Mouse (Mus musculus): ENCODE data around the gene Gse1.

DNA sequence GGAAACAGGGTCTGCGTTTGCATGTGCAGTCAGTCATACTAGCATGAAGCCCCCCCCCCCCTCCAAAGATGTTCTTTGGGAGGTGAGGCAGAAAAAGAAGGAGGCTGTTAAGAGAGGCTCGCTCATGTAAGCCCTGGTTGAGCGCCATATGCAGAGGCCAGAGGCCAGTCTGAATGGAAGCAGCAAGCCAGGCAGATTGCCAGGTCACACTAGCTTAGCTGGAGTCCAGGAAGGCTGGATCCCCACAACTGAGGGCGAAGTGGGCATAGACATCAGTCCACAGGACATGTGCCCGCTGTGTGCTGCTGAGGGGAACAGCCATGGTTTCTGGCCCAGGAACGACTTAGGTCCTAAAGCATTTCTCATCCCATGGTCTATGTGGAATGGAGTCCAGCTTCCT lies 160.0 kb downstream of the Gse1 start:
- TF ChIP-seq CTCF (conservative IDR thresholded peaks at IDR 0.05; ENCODE audit: insufficient read depth, insufficient read length, low read depth, low read length) = no peak
- TF ChIP-seq POLR2A (IDR thresholded peaks at IDR 0.05; ENCODE audit: low read depth, low read length) = no peak

All from kidney, adult 2 months (tissue).